Mouse (Mus musculus) kidney, adult 2 months (tissue): Measurements from ENCODE around the gene Tmco3. TPM values are rescaled to one million over a fixed set of nuclear protein-coding genes. Genes with fewer than 3 reads are reported as not detected.

ENCODE experiments used
- DNase-seq: peaks from one replicate; pipeline ENCODE4 v3.0.0; 2021
- H3K27ac ChIP-seq: fragments of 200-500 bp; 2 replicates; pipeline ENCODE4 v1.5.1; 2012; ENCODE audit warnings: low read depth, low read length, control low read depth, inconsistent platforms; ENCODE audit not compliant: insufficient read depth
- H3K27me3 ChIP-seq: fragments of 200-500 bp; replicated peaks from 2 replicates; pipeline ENCODE4 v1.6.1; 2012; ENCODE audit warnings: mild to moderate bottlenecking, moderate library complexity, low read length, inconsistent platforms; ENCODE audit not compliant: control insufficient read depth, insufficient read depth
- H3K36me3 ChIP-seq: fragments of 200-500 bp; 2 replicates; pipeline ENCODE4 v1.6.1; 2012; ENCODE audit warnings: mild to moderate bottlenecking, moderate library complexity, low read length, inconsistent platforms; ENCODE audit not compliant: control insufficient read depth, insufficient read depth
- H3K4me1 ChIP-seq: fragments of 200-500 bp; 2 replicates; pipeline ENCODE4 v1.6.1; 2011; ENCODE audit warnings: low read length; ENCODE audit not compliant: control insufficient read depth, insufficient read depth
- H3K4me3 ChIP-seq: fragments of 200-500 bp; 2 replicates; pipeline ENCODE4 v1.5.1; 2011; ENCODE audit warnings: mild to moderate bottlenecking, low read depth, low read length, control low read depth; ENCODE audit not compliant: insufficient read depth
- CTCF ChIP-seq: fragments of 200-500 bp; conservative IDR thresholded peaks from 2 replicates; pipeline ENCODE4 v1.5.1; 2011; ENCODE audit warnings: low read depth, mild to moderate bottlenecking, control low read depth, low read length, moderate library complexity, mixed read lengths; ENCODE audit not compliant: insufficient read depth, insufficient read length
- POLR2A ChIP-seq: fragments of 200-500 bp; IDR thresholded peaks from one replicate; pipeline ENCODE4 v1.6.1; 2011; ENCODE audit warnings: low read depth, low read length, control low read depth
- WGBS: fragments of 180-500 bp; shearing (Covaris S2); methylation state at CpG from one replicate; pipeline ENCODE4 v1.1.7; 2018; 5-methylcytosine and 5-hydroxymethylcytosine counted together
- polyA plus RNA-seq: library from polyadenylated mRNA; depleted of rRNA; stranded (reverse); fragments of >200 nt; gene quantifications from 2 replicates; pipeline ENCODE4 v1.2.3, GENCODE M21; 2012; rRNA removed

The Tmco3 gene
- polyA plus RNA-seq, 1 experiment = 70.0 TPM

GRCm38 (mm10) chr8:13360213-13360612 lies 72.2 kb downstream of the Tmco3 start:
- Histone ChIP-seq H3K27me3 (no peaks in the 10 kb centered on the region), H3K36me3 (no peaks in the 10 kb centered on the region), H3K4me3 (no peak overlapping the region), H3K27ac (no peak overlapping the region), H3K4me1 (no peaks in the 10 kb centered on the region)
- no peak for DNase-seq
- 78% methylated on average over 7 of the region's 7 CpGs for WGBS
- TF ChIP-seq CTCF (no peak), POLR2A (no peak)

- Histone ChIP-seq H3K4me3 (no peak overlapping the region), H3K36me3 (no peaks in the 10 kb centered on the region), H3K27me3 (no peaks in the 10 kb centered on the region), H3K27ac (no peak overlapping the region), H3K4me1 (no peaks in the 10 kb centered on the region)
- TF ChIP-seq POLR2A = no peak
- TF ChIP-seq CTCF = 0 out of 2 replicates have a peak, but pooled peaks have one; percentile 23
- WGBS = 98% methylated on average over 6 of the region's 6 CpGs
- no peak for DNase-seq
Measured at GRCm38 (mm10) chr8:13361865-13362264, 73.9 kb downstream of the Tmco3 start.

Other genes with a start within 250 kb of the Tmco3 start
- gene Proz, start 227.3 kb upstream of the Tmco3 start, polyA plus RNA-seq = 11.7 and 13.3 TPM in 2 replicates
- gene Pcid2, start 182.7 kb upstream of the Tmco3 start, polyA plus RNA-seq = 17.3 and 18.7 TPM in 2 replicates
- gene Cul4a, start 182.6 kb upstream of the Tmco3 start, polyA plus RNA-seq = 34.4 and 38.0 TPM in 2 replicates
- 1,404 and 1,744 TPM in 2 replicates for gene Lamp1, start 129.0 kb upstream of the Tmco3 start, polyA plus RNA-seq
- gene Grtp1, start 87.6 kb upstream of the Tmco3 start, polyA plus RNA-seq = 66.4 and 71.2 TPM in 2 replicates
- gene Adprhl1, start 34.0 kb upstream of the Tmco3 start, polyA plus RNA-seq = 0.18 and 0.99 TPM in 2 replicates
- 25.0 and 26.0 TPM in 2 replicates for gene Dcun1d2, start 59 bp upstream of the Tmco3 start, polyA plus RNA-seq
- gene Tfdp1, start 50.6 kb downstream of the Tmco3 start, polyA plus RNA-seq = 26.3 and 26.6 TPM in 2 replicates
- 0.20 and 0.26 TPM in 2 replicates for gene Atp4b, start 108.6 kb downstream of the Tmco3 start, polyA plus RNA-seq
- gene Grk1, start 116.9 kb downstream of the Tmco3 start, polyA plus RNA-seq = 0.02 TPM in 1 of 2 replicates, not detected in the other
- 1.3 and 1.8 TPM in 2 replicates for gene Tmem255b, start 147.0 kb downstream of the Tmco3 start, polyA plus RNA-seq
- 461 and 486 TPM in 2 replicates for gene Gas6, start 206.3 kb downstream of the Tmco3 start, polyA plus RNA-seq